Mouse (Mus musculus) cerebellum, postnatal 25 days (tissue): ENCODE data around the gene Atrip.

ENCODE experiments used
- DNase-seq, 2 experiments: peaks; one replicate each; pipeline ENCODE4 v3.0.0; 2021; ENCODE audit warnings: mixed read lengths in 2 of 2

Gene Atrip

DNA sequence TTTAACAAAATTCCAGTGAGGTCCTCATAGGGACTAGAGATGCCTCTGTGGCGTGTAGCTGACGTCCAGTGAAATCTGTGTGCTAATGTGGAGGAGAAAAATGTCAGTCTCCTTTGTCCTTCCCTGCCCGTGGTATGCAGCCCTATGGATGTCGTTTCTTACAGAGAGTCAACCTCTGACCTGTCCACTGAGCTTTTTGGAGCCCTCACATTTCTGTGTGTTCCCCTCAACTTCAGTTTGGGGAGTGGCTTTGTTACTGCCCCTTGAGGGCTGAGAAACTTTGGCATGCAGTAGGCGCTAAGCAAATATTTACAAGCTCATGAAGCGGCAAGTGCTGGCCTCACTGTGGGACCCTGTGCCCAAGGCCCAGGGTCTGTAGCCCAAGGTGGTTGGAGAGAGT, 23.4 kb upstream of the Atrip start:
- DNase-seq = no peak

DNA sequence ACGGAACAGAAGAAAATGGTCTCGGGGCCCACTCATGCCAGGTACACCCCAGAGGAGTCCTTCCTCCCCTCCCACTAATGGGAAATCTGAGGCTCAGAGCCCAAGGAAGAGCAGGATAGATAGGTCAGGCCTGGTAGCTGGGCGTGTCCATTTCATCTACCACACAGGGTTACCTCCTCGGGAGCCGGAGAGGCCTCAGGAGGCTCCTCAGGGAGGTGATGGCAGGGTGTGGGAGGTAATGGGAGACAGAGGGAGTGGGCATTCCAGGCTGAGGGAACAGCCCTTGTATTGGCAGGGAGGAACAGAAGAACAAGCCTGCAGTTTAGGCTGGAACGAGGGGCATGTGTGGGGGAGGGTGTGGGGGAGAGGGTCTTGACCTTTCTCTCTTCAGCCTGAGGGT, 22.9 kb upstream of the Atrip start:
- DNase-seq = no peak

GRCm38 (mm10) chr9:109096251-109096661, 22.3 kb upstream of the Atrip start:
- DNase-seq = no peak

GRCm38 (mm10) chr9:109095137-109095982, 21.4 kb upstream of the Atrip start, which contains the start of gene Plxnb1:
Plxnb1 (plus strand) TSS chr9:109095389.
- DNase-seq = peak; percentile 68 to 72

GRCm38 (mm10) chr9:109094553-109095136, 20.7 kb upstream of the Atrip start:
- no peak for DNase-seq

DNA sequence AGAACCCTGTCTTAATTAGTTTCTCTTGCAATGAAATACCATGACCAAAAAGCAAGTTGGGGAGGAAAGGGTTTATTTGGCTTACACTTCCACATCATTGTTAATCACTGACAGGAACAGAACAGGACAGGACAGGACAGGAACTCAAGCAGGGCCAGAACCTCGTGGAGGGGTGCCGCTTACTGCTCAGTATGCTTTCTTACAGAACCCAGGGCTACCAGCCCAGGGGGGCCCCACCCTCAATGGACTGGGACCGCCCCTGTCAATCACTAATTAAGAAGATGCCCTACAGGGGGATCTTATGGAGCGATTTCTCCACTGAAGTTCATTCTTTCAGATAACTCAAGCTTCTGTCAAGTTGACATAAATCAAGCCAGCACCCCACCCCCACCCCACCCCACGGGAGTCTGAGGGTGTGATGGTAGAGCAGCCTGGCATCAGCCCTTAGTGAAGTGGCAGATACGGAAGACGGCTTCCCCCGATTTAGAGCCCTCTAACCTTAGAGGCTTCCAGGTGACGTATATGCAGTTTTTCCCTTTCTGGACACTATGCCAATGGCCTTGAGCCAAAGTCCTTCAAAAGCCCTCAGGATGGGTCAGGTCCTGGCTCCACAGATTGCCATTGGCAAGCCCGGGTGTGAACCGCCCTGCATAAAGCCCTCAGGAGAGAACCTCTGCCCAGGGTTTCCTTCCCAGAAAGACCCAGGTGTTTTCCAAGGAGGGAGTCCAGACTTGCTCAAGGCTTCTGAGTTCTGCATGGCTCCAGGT, 20.0 kb upstream of the Atrip start:
- no peak for DNase-seq

DNA sequence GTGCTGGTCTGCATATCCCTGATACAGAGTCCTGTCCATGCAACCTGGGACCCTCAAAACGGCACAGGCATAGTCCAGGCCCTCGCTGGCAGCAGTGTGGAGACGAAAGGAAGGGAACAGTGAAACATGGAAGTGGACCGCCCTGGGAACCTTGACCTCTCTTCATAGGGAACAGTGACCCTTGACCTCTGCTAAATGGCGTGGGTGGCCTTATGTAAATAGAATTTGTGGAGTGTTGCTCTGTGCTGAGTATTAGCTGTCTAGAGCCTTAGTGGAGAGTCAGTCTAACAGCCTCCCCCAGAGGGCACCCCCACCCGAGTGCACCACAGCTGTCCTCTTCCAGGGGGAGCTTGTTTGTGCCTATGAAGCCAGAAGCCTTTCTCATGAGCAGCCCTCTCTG, 18.9 kb upstream of the Atrip start:
- no peak for DNase-seq

- no peak for DNase-seq
These were observed 17.9 kb upstream of the Atrip start for GRCm38 (mm10) chr9:109091802-109092201.

DNA sequence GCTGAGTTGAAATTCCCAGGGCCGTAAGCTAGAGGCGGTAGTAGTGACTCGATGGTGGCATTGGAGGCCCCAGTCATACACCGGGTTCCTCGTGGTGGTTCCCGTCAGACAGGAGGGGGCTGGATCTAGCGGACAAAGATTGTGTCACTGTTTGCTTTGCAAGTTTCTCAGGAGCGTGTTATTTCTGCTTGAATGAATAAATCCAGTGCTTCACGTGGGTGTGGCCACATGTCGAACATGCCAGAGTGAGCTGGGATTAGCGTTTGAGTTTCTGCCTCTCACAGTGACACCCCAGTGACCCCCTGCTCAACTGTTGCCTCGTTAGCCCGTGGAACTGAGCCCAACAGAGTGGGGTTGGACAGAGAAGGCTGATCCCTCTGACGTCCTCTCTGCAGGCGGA, 16.5 kb upstream of the Atrip start:
- no peak for DNase-seq

DNA sequence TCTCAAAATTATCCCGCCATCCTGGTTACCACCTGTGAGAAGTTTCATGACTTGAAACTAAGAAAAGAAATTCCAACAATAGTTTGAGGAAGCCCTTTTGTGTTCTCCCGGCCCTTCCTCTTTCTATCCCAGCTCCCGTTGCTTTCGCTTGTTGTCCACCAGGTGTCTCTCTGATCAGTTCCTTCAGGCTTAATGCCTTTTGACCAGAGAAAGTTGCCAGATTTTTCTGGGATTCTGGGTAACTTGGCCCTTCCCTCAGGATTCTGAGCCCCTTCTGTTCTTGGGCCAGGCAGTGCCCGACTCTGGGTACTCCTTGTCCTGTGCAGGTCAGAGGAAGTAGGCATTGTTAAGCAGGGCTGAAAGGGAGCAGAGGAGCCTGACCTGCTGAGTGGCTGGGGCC, 14.1 kb upstream of the Atrip start:
- DNase-seq = peak; percentile 41 to 59

DNA sequence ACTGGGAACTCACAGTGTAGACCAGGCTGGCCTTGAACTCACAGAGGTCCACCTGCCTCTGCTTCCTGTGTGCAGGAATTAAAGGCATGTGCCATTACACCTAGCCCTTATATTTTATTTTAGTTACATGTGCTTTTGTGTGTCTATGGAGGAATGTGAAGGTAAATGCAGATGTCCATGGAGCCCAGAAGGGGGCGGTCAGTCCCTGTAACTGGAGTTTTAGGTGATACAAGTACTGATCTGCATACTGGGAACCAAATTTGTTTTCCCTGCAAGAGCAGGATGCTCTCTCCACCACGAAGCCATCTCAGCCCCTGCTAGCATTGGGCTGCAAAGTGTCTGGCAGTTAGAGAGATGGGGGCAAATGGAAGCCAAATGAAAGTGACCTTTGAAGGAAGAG, 11.0 kb upstream of the Atrip start:
- no peak for DNase-seq

GRCm38 (mm10) chr9:109082124-109082800, 8.3 kb upstream of the Atrip start, which contains the start of the genes Ccdc51 and Tma7:
Ccdc51 (plus strand) TSS chr9:109082493.
Tma7 (minus strand) TSS chr9:109082587.
- DNase-seq = peak; percentile 86 to 89

- DNase-seq = no peak
These were observed 7.8 kb upstream of the Atrip start for GRCm38 (mm10) chr9:109081749-109082123.

DNA sequence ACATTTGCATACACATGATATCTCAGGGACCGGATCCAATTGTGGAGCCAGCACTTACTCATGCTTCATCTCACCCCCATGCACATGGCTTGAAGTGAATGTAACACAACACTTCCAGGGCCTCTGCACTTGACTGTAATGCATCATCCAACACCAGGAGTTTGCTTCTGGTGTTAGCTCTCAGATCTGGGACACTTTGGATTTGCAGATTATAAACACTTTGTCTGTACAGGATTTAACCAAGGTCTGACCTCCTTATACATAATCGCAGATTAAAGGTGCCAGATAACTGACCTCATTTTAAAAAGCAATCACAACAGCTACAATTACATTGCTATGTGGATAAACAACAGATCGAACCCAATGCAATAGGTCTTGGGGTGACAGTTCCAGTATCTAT, 6.6 kb upstream of the Atrip start:
- no peak for DNase-seq

DNA sequence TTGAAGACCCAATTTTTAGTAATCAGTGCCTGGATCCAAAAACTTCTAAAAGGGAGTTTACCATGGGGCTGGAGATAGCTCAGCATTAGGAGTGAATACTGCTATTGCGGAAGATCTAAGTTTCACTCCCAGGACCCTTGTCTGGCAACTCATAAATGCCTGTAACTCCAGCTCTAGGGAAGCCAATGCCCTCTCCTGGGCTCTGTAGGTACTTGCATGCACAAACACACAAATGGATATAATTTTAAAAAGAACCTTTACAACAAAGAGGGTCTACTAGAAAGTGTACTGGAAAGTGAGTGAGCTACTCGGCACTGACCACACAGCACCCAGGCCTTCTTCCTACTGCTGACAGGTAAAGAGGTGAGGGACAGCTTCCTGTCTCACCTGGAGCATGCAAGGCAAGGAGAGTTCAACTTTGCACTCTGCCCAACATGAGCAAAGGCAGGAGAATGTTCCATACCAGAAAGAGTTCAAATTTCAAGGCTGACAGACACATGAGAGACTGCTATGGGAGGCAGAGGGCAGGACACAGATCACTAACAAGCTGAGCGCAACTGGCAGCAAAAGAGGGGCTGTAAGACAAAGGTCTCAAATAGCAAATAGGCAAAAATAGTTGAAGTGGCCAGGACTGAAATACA, 5.7 kb downstream of the Atrip start:
- DNase-seq = no peak

DNA sequence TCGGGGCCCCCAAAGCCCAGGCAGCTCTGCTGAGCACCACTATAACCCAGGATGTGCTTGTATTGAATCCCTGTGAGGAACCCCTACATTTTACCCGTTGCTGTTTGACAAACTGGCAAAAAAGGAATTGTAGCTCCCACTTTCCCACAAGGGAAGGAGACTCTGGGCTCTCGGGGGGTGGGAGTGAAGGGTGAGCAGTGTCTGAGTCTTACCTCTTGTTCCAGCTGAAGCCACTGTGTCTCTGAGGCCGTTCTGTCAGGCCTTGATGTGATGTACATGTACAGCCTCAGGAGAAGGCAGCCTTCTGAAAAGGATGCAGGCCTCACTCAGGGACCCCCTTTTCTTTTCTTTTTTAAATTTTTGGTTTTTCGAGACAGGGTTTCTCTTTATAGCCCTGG, 13.0 kb downstream of the Atrip start:
- DNase-seq = no peak

DNA sequence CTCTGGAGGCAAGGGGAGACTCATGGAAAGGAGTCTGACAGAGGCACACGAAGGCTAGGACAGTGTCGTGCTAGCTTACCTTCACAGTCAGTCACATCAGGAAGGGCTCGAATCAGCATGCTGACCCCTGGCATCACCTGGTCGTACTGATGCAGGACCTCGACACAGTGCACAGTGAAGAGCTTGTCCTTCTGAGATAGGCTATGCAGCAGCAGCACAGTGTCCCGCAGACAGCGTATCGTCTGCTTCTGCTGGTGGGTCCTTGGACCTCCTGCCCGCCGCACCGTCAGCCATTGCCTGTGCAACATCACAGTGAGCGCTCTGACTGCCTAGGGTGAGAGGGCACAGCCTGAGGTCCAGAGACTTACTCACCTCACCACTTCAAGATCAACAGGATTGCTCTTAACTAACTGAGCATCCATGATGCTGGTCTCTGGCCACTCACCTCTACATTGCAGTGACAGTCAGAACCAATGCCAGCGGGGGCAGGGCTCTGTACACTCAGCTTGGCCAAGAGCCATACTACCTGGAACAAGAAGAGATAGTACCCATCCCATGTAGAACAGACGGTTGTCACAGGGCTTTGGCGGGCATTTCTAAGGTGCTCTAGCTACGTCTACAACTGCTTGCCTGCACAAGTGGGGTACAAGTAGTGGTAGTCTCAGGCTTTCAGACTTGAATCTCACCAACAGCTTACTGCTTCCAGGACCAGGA, 13.6 kb downstream of the Atrip start:
- DNase-seq = peak in 1 of 2 experiments; percentile 17

DNA sequence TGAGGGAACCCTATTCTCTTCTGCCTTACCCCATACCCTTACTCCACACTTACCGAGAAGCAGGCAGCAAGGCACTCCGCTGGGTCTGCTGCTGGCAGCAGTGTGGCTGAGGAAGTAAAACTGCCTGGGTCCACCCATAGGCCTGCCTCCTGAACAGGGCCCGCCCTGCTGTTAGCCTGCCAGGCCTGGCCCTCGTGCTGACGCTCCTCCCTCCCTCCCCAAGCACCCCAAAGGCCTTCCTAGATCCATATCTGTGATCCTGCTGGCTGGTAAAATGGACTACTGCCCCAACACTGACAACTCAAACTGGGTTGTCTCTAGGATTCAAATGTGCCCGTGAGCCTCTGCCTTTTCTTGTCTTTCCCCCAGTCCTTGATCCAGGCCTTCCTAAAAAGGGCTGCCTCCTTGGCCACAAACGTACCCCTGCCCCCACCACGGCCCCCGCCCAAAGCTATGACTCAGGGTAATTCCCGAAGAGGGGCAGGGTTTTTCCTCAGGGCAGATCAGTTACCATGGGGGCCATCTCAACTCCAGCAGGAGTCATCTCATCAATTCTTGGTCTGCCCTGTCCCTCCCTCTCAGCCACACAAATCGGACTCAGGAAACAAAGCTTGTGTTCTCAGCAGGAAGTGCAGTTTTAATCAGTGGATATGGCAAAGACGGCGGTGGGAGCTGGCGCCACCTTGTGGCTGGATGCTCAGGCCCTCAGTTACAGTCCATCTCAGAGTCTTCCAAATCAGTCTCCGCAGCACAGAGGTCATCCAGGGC, 14.6 kb downstream of the Atrip start, which contains the start of gene Trex1:
TSS of gene Trex1 (minus strand) at position 599 of the 768 bp plus-strand sequence.
- DNase-seq = peak; percentile 91 to 92

GRCm38 (mm10) chr9:109058006-109058765, 15.7 kb downstream of the Atrip start:
- DNase-seq = peak in 1 of 2 experiments; percentile 12

DNA sequence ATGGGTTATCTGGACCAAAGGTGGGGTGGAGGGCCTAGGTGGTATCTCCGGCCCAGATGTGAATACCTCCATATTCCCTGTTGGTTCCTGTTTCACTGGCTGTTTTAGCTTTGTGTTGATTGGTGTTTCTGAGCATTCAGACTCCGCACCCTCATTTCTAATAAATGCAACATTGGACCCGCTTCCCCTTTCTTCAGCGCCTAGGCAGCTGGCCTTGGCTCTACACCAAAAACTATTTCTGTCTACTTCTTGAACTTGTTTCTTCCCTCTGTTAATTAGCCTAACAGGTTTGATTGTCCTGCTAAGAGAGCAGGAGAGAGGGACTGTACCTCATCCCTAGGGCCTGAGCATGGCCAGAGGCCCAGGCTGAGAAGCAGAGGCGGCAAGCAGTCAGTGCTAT, 16.4 kb downstream of the Atrip start:
- DNase-seq = no peak
